Mouse (Mus musculus) yolk sac, embryonic 10.5 days (tissue): Measurements from ENCODE around the gene Slc13a4.
A peak's percentile ranks its signal among the peaks of the same experiment; 100 is the strongest.

Experiments used
- DNase-seq: peaks from one replicate; pipeline ENCODE4 v3.0.0-alpha.2; 2017; ENCODE audit warnings: low spot score

Slc13a4 gene

DNA sequence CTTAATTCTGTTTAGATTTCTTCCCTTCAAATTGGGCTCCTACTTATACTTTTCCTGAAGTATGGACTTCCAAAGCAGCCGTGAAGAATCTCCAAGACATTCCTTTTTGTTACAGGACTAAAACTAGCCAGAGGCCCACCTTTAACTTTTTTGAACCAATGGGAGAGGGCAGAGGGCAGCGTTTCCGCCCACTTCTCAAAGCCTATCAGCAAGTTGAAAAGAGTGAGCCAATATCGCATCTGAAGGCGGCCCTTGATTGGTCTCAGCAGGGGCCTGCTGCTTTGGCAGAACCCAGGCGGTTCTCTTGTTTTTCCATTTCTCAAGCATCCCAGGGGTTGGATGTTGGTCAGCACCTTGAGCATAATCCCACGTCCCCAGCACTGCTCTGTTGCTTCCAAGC lies at the start of gene Slc13a4:
Slc13a4 (minus strand) TSS at position 95 of the 400 bp plus-strand sequence.
- peak; percentile 76 for DNase-seq

DNA sequence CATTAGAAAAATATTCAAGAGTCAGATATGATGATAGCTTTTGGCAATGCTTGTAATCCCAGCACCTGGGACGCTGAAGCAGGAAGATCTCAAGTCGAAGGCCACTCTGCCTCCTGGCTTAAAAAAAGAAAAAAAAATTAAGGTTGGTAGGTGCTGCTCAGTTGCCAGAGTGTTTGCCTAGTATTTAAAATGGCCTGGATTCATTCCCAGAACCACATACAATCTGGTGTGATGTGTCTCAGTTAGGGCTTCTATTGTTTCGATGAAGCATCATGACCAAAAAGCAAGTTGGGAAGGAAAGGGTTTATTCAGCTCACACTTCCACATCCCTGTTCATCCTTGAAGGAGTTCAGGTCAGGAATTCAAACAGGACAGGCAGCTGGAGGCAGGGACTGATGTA lies 47.4 kb upstream of the Slc13a4 start:
- DNase-seq: no peak

DNA sequence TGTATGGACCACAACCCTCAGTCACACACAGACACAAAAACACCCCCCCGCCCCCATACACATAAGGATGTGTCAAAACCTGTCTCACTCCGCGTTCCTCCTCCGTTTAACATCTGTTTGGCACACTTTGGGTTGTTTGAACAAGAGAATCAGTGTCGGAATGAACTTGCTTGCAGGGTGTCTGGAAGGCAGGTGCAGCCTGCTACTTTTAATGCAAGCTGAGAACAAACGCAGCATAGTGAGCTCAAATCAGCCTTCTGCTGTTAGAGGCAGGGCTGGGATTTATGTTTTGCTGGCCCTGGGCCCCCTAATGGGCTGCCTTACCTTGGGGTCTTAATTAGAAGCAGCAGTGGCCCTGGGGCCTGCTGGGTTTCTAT lies 46.7 kb upstream of the Slc13a4 start:
- no peak for DNase-seq

DNA sequence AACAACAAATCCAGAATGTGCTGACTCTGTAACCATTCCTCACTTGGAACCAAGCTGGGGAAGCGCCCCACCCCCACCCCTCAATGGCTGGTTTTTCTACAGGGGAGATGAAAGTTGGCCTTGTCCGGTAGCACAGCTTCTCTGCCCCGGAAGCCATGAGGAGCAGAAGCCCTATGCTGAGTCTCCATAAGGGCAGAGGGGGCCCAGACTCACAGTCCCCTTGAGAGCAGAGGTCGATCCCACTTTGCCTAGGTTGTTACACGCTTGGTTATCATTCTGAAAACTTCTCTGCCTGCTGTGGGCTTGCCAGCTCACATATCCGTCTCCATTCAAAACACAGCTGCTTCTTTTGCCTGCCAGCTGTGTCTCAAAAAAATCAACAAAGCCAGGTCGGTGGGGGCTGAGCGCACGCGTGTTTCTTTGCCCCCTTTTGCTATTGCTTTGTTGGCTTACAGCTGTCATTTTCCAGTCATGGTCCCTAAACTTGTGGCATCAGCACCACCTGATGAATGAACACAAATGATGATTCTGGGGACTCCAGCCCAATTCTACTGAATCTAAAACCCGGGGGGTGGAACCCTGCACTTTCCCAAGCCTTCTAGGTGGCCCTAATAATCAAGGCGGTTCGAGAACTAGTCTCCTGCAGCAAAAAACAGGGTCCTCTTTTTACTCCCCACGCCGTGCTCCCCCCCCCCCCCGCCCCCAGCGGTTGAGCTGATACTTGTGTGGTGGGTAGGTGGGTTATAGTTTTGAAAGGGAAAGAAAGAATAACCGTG lies 46.1 kb upstream of the Slc13a4 start:
- DNase-seq: no peak

DNA sequence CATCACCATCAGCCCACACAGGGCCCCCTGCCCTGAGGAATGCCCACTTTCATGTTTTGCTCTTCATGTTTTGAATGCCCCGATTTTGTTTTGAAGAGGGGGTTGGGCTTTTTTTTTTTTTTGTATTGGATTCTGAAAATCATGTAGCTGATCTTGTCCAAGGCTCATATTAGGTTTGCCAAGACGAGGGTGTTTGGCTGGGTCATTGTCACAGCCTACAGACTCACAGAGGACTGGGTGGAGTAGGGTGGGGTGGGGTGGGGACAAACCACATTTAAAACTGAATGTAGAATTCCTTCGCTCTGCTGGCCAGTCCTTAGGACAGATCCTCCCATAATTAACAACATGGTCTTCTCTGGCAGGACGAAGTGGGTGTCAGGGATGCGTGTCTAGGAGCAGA lies 45.5 kb upstream of the Slc13a4 start:
- no peak for DNase-seq

DNA sequence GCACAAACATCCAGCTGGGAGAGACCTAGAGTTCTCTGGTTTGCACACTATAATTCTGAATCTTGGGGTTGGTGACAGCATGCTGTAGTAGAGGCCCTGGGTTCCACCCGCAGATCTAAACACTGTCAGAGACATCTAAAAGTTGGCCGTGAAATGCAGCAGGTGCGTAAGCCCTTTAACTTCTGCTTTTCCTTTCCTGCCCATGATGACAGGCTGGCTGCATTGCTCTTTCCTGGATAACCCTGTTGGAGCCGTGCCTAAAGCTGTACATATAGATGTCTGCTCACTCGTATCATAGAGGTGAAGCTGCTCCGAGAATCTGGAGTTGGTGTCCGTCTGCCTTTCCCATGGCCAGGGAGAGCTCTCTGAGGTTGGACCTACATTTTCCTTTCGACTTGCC lies 44.9 kb upstream of the Slc13a4 start:
- DNase-seq: no peak

DNA sequence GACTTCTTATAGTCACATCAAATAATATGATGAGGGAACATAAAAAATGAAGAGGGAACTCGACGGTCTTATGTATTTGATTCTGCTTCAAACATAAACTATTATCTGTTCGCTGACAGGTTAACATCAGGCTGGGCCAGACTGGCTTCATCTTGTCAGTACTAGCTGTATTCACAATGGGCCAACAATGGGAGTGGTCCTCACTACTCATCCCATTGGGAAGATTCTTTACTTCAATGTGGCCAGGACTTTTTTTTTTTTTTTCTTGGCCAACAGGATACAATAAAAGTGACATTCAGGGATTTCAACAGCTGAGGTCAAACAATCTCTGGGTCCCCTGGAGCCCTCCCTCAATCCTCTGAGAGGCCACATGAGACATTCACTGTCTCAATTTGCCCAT lies 43.9 kb upstream of the Slc13a4 start:
- no peak for DNase-seq

DNA sequence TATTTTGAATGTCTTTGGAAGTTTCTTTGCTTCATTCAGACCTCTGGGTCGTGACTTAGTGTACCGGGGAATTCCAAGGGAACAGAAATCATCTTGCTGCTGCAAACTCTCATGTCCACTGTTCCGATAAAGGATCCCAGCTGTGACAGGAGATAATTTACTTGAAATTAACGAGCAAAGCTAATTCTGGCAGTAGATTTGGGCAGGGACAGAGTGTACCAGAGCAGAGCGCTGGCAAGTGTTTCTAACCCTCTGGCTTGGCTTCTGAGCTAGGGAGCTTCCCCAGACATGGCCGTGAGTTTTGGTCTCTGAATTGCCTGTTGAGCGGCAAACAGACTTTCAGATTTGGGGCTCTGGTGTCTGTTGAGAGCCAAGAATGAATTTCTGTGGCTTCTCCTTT lies 41.9 kb upstream of the Slc13a4 start:
- DNase-seq: no peak

DNA sequence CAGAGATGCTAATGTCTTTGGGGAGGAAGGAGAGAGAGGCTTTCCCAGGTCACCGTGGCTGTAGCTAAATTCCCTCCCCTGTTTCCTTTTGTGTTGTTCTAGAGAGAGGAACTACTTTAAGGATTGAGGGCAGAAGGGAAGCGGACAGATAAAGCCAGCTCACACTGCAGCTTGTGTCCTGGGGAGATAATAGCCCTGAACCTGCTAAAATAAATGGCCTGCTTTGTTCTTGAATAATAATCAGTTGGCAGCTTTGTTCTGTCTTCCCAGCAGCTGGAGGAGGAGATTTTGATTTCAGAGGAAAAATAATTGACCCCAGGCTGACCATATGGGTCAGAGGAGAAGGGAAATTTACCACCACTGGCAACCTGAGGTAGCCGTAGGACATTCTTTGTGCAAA lies 30.7 kb upstream of the Slc13a4 start:
- no peak for DNase-seq

DNA sequence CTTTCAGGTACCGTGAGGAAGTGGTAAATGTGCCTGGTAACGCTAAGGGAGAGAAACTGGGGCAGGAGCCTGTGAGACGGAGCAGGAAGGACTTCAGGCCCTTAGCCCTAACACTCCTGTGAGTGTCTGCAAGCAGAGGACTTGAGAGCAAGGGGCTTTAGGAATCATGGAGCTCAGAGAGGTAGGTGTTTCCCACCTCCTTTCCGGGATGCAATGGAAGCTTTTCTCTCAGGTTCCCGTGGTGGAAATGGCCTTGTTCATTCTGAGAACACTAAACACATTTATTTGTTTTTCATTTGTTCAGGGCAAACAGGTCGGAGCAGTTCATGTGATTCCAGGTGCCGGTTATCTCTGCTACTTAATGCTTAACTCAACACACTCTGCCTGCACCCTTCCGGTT lies 29.9 kb upstream of the Slc13a4 start:
- peak; percentile 70 for DNase-seq

DNA sequence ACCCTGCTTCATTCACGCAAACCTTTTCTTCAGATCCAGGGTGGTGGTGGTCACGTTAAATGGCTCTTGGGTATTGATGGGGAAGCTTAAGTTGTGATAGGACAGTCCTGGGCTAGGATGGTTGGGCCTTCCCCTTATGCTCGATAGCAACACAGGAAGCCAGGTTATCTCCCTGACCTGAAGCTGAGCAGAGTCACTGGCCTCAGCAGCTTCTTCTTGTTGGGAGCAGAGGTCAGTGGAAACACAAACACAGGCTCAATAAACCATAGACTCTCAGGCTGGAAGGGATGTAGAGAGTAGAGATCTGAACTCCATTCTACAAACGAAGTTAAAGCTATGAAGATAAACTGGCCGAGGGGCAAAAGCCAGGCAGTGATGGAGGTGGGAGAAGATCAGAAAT lies 27.5 kb upstream of the Slc13a4 start:
- peak; percentile 87 for DNase-seq

DNA sequence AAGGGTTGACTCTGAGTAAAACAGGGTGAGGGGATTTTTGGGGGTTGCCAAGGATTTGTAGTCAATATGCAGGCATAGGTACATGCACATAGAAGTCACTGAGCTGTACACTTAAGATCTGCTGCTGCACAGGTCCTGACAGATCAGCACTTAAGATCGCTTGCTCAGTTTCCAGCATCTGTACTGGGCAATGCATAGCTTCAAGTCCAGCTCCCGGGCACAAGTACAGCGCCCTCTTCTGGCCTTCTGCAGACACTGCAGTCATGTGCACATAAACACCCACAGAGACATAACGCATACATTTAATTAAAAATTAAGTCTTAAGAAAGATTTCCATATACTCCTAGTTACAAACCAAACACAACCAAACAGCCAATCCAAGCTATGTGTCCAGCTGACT lies 26.3 kb upstream of the Slc13a4 start:
- DNase-seq: peak; percentile 35

DNA sequence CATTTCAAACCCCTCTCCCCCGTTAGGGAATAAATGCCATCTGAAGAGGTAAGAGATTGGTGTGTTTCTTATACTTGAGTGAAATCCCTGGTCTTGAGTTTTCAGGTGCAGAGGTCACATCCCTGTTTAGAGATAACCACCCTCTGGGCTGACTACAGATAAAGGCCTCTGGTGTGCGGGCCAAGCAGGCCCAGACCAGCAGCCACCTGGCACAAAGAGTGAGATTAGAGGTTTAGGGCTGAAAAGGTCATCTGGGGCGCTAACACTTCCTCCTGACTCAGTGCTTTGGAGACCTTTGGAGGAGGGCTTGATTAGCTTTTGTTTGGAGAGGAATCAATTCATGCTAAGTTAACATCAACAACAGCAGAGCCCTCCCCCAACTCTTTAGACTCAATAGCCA lies 25.7 kb upstream of the Slc13a4 start:
- DNase-seq: peak; percentile 84

DNA sequence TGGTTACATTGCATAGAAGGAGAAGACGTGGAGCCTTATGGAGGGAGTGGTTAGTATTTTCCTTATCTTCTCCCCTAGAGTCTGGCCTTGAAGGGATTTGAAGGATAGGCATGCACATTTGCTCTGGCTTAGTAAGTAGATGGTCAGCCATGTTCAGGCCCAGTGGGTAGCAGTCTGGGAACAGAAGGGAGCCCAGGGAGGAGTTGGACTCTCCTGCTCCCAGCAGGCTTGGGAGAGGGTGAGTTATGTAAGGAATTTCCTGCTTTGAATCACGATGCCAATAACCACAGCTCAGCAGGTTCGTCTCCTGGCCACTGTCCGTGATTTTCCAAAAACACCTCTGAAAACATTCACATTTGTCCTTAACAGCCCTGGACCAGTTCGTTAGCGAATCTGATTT lies 22.9 kb upstream of the Slc13a4 start:
- peak; percentile 56 for DNase-seq

DNA sequence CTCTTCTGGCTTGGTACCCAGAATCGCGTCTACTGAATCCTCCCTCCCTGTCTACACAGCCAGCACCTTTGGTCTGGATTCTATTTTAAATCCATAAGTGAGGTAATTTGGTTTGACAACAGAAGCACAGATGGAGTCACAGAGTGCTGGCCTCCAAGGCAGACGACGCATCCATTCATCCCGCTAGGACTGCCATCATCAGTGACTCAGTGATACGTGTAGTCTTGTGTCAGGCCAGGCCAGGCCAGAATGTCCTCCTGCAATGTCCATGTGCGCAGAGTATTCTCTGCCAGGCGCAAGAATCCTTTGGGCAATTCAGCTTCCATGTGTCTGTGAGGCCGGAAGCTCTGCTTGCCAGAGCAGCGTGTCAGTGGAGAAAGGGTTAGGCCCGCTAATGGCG lies 22.0 kb upstream of the Slc13a4 start:
- DNase-seq: no peak

DNA sequence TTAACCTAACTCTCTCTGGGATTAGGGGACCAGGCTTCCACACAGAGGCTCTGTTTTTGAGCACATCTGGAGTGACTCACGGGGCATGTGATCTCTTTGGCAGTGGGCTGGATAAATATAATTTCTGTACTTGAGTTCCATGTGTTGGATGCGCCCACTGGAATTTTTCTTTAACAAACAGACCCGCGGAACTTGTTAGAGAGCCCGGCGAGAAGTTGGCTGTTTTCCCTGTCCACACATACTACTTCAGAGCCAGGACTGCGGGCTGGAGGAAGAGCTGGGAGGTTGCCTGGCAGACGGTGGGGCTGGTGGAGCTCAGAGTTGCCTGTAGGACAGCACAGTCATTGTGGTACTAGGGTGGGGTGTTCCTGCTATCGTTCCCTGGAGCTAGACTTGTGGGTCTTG lies 18.2 kb upstream of the Slc13a4 start, which contains the start of gene Fam180a:
Fam180a (minus strand) TSS at position 31 of the 405 bp plus-strand sequence.
- no peak for DNase-seq

DNA sequence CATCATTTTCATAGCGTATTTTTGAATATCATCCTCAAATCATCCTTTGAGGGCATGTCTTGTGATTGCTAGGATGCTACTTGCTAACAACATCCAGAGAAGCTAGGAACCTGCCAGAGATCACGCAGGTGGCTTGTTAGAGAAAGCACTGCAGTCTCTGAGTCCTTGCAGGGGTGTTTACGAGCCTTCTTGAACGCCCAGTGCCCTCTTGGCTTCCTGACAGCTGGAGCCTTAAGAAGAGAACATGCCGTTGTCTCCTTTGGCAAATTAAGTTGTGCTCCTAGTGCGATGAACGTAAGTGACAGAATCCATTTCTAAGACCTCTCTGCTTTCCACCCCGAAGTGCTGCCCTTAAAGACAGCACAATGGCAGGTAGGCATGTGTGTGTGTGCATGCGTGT lies 16.4 kb upstream of the Slc13a4 start:
- no peak for DNase-seq

DNA sequence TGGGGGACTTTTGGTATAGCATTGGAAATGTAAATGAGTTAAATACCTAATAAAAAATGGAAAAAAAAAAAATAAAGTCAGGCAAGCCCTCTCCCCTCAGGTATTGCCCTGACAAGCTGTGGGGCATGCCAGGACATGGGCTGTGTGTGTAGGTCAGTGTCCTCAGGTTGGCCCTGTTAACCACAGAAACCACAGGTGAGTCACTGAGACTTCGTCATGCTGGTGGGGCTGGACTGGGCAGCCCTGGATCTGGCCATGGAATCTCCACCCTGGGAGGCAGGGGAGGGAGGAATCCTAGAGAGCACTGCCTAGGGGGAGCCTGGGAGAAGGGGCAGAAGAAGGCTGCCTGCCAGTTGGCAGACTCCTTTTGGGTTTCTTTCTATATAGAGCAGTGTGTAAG lies 15.1 kb upstream of the Slc13a4 start:
- no peak for DNase-seq

DNA sequence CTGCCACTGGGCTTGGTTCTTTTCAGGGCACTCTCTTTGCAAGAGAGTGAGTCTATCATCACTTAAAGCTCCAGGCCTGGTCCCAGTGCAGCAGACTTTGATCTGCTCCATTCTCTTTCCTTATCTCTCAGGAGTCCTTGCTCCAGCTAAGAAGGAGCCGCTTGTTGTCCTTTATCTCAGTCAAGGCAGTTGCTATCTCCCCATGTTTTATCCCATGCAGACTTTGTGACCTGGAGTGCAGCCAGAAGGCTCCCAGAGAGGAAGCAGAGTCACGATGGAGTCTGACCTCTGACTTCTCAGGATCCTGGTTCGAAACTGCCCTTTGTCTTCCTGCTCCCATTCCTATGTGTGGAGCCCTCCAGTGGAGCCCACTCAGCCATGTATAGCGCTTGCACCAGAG lies 13.2 kb upstream of the Slc13a4 start:
- DNase-seq: peak; percentile 75

DNA sequence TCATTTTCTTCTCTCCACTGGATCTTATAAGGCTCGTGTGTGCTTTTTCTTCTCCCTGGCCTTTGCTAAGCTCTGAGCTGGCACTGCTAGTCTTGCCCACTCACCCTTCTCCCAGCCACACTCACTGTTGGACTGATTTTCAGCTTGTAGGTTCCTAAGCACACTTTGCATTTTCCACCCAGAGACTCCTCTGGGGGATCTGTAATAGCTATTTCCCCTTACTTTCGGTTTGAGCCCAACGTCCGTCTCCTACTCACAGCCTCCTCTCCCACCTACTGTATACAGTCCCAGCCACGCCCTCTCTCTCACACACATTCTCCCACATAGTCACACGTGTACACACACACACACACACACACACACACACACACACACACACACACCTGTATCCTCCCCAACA lies 11.9 kb upstream of the Slc13a4 start:
- no peak for DNase-seq

DNA sequence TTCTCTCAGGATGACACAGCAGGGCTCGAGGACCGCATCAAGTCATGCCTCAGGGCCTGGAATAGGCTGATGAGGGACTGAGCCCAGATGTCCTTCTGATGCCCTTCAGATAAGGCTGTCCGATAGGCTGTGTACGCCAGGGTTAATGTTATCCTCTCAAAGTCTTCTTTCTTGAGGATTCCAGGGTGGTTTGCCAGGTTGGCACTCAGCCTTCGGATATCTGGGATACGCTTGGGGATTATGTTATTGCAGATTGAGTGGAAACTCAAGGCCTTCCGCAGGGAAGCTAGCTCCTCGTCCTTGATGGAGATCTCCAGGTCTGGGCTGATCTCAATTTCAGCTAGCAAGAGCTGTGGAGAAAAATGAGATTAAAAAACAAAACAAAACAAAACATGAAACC lies 5.6 kb upstream of the Slc13a4 start:
- no peak for DNase-seq

DNA sequence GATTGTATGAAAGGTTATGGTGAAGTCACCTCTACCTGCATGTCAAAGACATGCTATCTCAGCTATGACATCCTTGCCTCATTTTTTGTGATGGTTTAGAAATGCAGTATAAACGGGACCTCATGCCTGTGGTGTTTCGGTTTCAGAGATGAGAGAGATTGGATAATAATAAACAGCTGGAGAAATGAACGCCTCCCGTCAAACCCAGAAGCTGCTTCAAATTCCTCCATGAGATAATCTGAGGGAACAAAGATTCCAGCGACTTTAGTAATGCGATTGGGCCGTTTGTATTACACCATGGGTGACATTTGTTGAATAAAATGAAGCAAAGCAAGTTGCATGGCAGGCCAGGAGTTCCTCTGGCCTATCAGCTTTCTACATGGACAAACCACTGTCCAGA lies 1.5 kb upstream of the Slc13a4 start:
- no peak for DNase-seq

DNA sequence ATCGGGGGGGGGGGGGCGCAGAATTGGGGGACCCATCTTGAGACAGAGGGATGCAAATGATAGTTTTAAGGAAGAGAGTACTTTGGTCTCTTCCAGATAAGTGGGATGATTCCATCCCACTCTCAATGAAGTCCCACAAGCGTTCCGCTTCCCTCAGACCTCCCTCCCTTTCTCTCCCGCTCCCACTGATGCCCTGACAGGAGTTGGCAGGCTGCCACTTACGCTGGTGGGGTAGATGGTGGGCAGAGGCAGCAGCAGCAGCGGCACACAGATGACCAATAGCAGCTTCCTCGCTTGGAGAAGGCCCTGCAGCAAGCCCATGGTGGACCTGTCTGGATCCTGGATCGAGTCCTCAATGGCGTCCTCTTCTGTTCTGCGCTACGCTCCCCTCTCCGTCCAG lies 795 bp downstream of the Slc13a4 start:
- no peak for DNase-seq

DNA sequence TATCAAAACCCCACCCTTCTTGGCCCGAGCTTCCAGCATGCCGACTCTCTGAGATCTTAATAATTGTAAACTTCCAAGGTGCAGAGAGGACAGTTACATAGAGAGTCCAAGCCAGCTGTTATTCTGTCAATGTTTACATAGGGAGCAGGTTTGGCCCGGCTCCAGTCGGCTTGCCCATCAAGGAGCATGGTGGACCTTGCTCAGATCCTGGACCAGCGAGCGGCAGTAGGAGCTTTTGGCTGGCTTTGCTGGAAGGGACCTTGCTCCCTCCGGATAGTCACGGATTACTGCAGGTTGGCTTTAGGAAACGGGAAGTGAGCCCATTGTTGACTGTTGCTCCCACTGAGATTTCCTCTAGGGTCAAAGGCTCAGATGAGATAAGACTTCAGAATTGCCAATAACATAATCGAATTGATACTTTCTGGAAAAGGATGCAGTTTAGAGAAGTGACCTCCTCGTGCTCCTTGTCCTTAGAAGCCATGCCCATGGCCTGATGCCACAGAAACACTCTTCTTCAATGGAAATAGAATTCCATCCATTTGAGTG lies 4.5 kb downstream of the Slc13a4 start:
- DNase-seq: peak; percentile 90
